Mouse (Mus musculus) cerebellum, postnatal 36 days (tissue): ENCODE results near the gene AL607142.1.

Experiments
- DNase-seq, 2 experiments: peaks; one replicate each; pipeline ENCODE4 v3.0.0; 2021 to 2022; ENCODE audit warnings: mixed read lengths in 2 of 2

Gene AL607142.1

GRCm38 (mm10) chr4:120057529-120057928 is 7.3 kb upstream of the AL607142.1 start:
- no peak for DNase-seq

GRCm38 (mm10) chr4:120058157-120058556 is 6.6 kb upstream of the AL607142.1 start:
- DNase-seq = no peak

- no peak for DNase-seq
Measured at GRCm38 (mm10) chr4:120058794-120059193, 6.0 kb upstream of the AL607142.1 start.

- no peak for DNase-seq
Measured at GRCm38 (mm10) chr4:120061727-120062126, 3.1 kb upstream of the AL607142.1 start.

GRCm38 (mm10) chr4:120062198-120062597 is 2.6 kb upstream of the AL607142.1 start:
- DNase-seq = no peak

GRCm38 (mm10) chr4:120062754-120063153 is 2.0 kb upstream of the AL607142.1 start:
- DNase-seq = no peak

GRCm38 (mm10) chr4:120063353-120064124 is 1.3 kb upstream of the AL607142.1 start:
- no peak for DNase-seq

- DNase-seq = no peak
Measured at GRCm38 (mm10) chr4:120066841-120067591, 2.2 kb downstream of the AL607142.1 start.

GRCm38 (mm10) chr4:120067592-120068235 is 2.9 kb downstream of the AL607142.1 start:
- DNase-seq = no peak

GRCm38 (mm10) chr4:120068883-120069581 is 4.2 kb downstream of the AL607142.1 start:
- DNase-seq = no peak

GRCm38 (mm10) chr4:120069582-120069980 is 4.8 kb downstream of the AL607142.1 start:
- DNase-seq = no peak

- DNase-seq = no peak
Measured at GRCm38 (mm10) chr4:120071411-120071810, 6.6 kb downstream of the AL607142.1 start.

GRCm38 (mm10) chr4:120071842-120072507 is 7.2 kb downstream of the AL607142.1 start:
- peak in 1 of 2 experiments; percentile 21 for DNase-seq

GRCm38 (mm10) chr4:120074061-120074460 is 9.3 kb downstream of the AL607142.1 start:
- DNase-seq = no peak

GRCm38 (mm10) chr4:120077322-120077721 is 12.5 kb downstream of the AL607142.1 start:
- DNase-seq = no peak

GRCm38 (mm10) chr4:120082527-120082926 is 17.7 kb downstream of the AL607142.1 start:
- DNase-seq = no peak

- DNase-seq = no peak
Measured at GRCm38 (mm10) chr4:120083700-120084099, 18.9 kb downstream of the AL607142.1 start.

GRCm38 (mm10) chr4:120089536-120089935 is 24.7 kb downstream of the AL607142.1 start:
- peak; percentile 84 to 86 for DNase-seq

- DNase-seq = peak; percentile 33 to 38
Measured at GRCm38 (mm10) chr4:120091997-120092783, 27.4 kb downstream of the AL607142.1 start.

GRCm38 (mm10) chr4:120096935-120097334 is 32.1 kb downstream of the AL607142.1 start:
- no peak for DNase-seq

- DNase-seq = no peak
Measured at GRCm38 (mm10) chr4:120101186-120101585, 36.4 kb downstream of the AL607142.1 start.
